Mouse (Mus musculus): ENCODE results near the gene Nccrp1. TPM values are rescaled to one million over a fixed set of nuclear protein-coding genes. Genes with fewer than 3 reads are reported as not detected.
A peak's percentile ranks its signal among the peaks of the same experiment; 100 is the strongest.

The Nccrp1 gene
- polyA plus RNA-seq, 1 experiment from 2014 or later: not detected

DNA sequence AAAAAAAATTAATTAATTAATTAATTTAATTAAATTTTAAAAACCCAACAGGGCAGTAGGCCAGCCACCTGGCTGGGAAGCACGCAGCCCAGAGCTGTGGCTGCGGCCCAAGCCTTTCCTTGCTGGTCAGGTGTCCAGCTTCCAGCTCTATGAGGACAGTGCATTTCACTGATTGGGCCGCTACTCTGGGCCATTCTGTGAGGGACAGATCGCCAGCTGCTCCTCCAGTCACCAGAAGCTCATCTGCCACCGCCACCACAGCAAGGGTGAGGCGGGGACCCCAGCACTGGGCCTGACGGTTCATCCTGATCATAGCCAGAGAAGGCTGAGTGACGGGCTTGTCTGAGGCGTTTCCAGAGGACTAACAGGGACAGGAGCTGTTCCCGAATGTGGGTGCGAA is 14.9 kb upstream of the Nccrp1 start:
- Histone ChIP-seq H3K36me3 (ENCODE audit: control insufficient read depth, insufficient read depth, low read length) (peaks cover 76% of the 10 kb centered on the region), H3K9me3 (replicated peaks; ENCODE audit: control insufficient read depth, low read length) (no peaks in the 10 kb centered on the region), H3K9ac (ENCODE audit: low read length) (no peak overlapping the region), H3K4me1 (ENCODE audit: control insufficient read depth, insufficient read depth, low read length) (no peaks in the 10 kb centered on the region), H3K27ac (ENCODE audit: low read depth, low read length) (no peak overlapping the region), H3K4me3 (ENCODE audit: low read depth, low read length) (no peak overlapping the region), H3K27me3 (replicated peaks; ENCODE audit: control insufficient read depth, insufficient read depth, low read length) (no peaks in the 10 kb centered on the region), H3K4me2 (ENCODE audit: low read length) (no peak overlapping the region)
- ATAC-seq (no peak), DNase-seq (ENCODE audit: low spot score) (no peak)
- WGBS: 90% methylated on average over 11 of the region's 11 CpGs

DNA sequence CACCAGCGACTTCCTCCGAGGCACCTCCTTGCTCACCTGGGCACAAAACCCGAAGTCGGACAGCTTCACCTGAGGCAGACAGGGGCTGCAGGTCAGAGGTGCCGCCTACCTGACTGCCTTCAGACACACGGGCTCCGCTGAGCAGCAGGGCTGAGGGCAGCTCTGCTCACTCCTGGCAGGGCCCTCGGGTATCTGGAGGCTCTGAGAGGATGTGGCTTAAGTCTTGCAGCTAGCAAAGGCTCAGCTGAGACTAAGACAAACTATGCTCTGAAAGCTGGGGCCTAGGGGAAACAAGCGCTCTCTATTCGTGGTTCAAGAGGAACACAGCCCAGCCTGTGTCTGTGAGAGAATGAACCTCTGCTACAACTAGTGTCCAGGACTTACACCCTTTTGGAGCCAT is 13.8 kb upstream of the Nccrp1 start:
- DNase-seq (ENCODE audit: low spot score) (no peak), ATAC-seq (no peak)
- Histone ChIP-seq H3K4me3 (ENCODE audit: low read depth, low read length) (no peak overlapping the region), H3K36me3 (ENCODE audit: control insufficient read depth, insufficient read depth, low read length) (peaks cover 65% of the 10 kb centered on the region), H3K9me3 (replicated peaks; ENCODE audit: control insufficient read depth, low read length) (no peaks in the 10 kb centered on the region), H3K27me3 (replicated peaks; ENCODE audit: control insufficient read depth, insufficient read depth, low read length) (no peaks in the 10 kb centered on the region), H3K9ac (ENCODE audit: low read length) (no peak overlapping the region), H3K27ac (ENCODE audit: low read depth, low read length) (no peak overlapping the region), H3K4me1 (ENCODE audit: control insufficient read depth, insufficient read depth, low read length) (no peaks in the 10 kb centered on the region), H3K4me2 (ENCODE audit: low read length) (no peak overlapping the region)
- WGBS: 96% methylated on average over 10 of the region's 10 CpGs

DNA sequence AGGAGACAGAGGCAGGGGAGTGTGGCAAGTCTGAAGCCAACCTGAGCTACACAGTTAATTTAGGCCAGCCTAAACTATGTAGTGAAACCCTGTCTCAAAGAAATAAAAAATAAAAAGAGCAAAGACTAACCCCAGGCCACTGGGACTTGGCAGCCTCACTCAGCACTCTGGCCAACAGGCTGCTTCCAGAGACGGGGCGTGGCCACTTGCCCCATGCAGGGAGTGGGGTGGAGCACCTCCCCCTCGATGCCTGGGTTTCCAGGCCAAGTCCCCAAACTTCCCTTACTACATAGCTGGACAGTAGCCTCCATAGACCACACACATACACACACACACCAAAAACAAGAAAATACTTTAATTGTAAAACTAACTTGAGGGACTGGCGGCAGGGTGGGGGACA is 11.4 kb upstream of the Nccrp1 start:
- Histone ChIP-seq H3K27me3 (replicated peaks; ENCODE audit: control insufficient read depth, insufficient read depth, low read length) (no peaks in the 10 kb centered on the region), H3K36me3 (ENCODE audit: control insufficient read depth, insufficient read depth, low read length) (peaks cover 41% of the 10 kb centered on the region), H3K9ac (ENCODE audit: low read length) (no peak overlapping the region), H3K4me1 (ENCODE audit: control insufficient read depth, insufficient read depth, low read length) (no peaks in the 10 kb centered on the region), H3K4me2 (ENCODE audit: low read length) (no peak overlapping the region), H3K27ac (ENCODE audit: low read depth, low read length) (no peak overlapping the region), H3K9me3 (replicated peaks; ENCODE audit: control insufficient read depth, low read length) (no peaks in the 10 kb centered on the region), H3K4me3 (ENCODE audit: low read depth, low read length) (no peak overlapping the region)
- ATAC-seq: no peak
- 78% methylated on average over 4 of the region's 4 CpGs for WGBS
- DNase-seq (ENCODE audit: low spot score): no peak

DNA sequence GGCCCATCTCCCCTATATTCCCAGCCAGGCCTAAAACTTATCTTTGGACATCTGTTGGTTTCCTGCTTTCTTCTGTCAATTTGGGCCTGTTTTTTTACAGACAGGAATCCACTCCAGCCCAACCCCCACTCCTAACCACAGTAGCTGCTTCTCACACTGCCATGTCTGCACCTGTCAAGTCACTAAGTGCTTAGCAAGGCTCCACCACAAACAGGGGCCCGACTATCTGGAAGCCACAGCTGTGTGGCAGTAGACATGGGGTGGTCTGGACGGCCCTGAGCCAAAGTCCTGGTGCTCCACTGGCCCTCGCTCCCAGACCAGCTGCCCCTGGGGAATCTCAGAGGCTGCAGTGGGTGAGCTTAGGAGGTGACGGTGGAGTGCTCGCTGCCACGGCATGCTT is 10.7 kb upstream of the Nccrp1 start:
- Histone ChIP-seq H3K27ac (ENCODE audit: low read depth, low read length) (no peak overlapping the region), H3K9ac (ENCODE audit: low read length) (no peak overlapping the region), H3K4me1 (ENCODE audit: control insufficient read depth, insufficient read depth, low read length) (no peaks in the 10 kb centered on the region), H3K27me3 (replicated peaks; ENCODE audit: control insufficient read depth, insufficient read depth, low read length) (no peaks in the 10 kb centered on the region), H3K9me3 (replicated peaks; ENCODE audit: control insufficient read depth, low read length) (no peaks in the 10 kb centered on the region), H3K4me2 (ENCODE audit: low read length) (no peak overlapping the region), H3K4me3 (ENCODE audit: low read depth, low read length) (no peak overlapping the region), H3K36me3 (ENCODE audit: control insufficient read depth, insufficient read depth, low read length) (peaks cover 35% of the 10 kb centered on the region)
- 87% methylated on average over 6 of the region's 6 CpGs for WGBS
- DNase-seq (ENCODE audit: low spot score): no peak
- ATAC-seq: no peak

DNA sequence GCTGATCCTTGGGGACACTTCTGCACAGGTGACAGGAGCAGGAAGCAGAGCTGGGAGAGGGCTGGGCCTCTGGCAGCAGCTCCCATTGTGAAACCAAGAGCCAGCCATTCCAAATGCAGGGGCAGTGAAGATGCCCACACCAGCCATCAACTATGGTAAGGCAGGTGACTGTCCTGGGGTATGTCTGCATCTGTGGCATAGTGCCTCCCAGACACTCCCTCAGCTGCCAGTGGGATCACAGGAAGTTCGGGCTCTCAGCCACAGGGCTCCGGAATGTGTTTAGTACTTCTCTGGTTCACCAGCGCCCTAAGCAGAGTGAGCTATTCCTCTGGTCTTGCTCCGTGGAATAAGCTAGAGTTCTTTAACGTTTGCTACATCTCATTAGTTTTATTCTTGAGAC is 10.0 kb upstream of the Nccrp1 start:
- no peak for DNase-seq (ENCODE audit: low spot score)
- no peak for ATAC-seq
- H3K27ac ChIP-seq (ENCODE audit: low read depth, low read length): no peak overlapping the region
- no peaks in the 10 kb centered on the region for H3K27me3 ChIP-seq (replicated peaks; ENCODE audit: control insufficient read depth, insufficient read depth, low read length)
- no peaks in the 10 kb centered on the region for H3K4me1 ChIP-seq (ENCODE audit: control insufficient read depth, insufficient read depth, low read length)
- no peak overlapping the region for H3K9ac ChIP-seq (ENCODE audit: low read length)
- no peak overlapping the region for H3K4me2 ChIP-seq (ENCODE audit: low read length)
- H3K9me3 ChIP-seq (replicated peaks; ENCODE audit: control insufficient read depth, low read length): no peaks in the 10 kb centered on the region
- peaks cover 29% of the 10 kb centered on the region for H3K36me3 ChIP-seq (ENCODE audit: control insufficient read depth, insufficient read depth, low read length)
- H3K4me3 ChIP-seq (ENCODE audit: low read depth, low read length): no peak overlapping the region
- WGBS: 80% methylated on average over 5 of the region's 5 CpGs

DNA sequence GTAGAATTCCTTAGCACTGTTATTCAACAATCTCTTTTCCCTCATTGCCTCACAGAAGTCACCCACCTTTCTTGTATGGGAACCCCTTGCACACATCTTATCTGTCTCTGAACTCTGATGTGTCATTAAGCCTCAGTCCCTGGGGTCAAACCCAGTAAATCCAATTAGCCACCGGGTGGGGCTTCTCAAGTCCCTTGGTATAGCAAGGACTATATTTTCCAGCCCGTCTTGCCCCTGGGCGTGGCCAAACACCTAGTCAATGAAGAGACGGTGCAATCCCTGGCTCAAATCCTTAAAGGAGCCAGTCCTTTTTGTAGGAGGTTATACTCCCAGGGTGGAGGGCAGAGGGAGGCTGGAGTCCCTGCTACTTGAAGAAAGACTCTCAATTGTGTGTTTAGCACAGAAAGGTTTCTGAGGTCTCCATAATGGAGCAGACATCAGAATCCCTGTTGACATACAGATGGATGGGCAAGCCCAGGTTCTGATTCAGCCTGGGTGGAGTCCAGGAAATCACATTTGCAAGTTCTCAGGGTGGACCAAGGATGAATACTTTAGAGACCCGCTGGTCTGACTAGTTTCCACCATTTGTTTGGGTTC is 9.0 kb upstream of the Nccrp1 start:
- 10% methylated on average over 5 of the region's 5 CpGs for WGBS
- no peaks in the 10 kb centered on the region for H3K4me1 ChIP-seq (ENCODE audit: control insufficient read depth, insufficient read depth, low read length)
- H3K9ac ChIP-seq (ENCODE audit: low read length): no peak overlapping the region
- H3K27ac ChIP-seq (ENCODE audit: low read depth, low read length): no peak overlapping the region
- no peaks in the 10 kb centered on the region for H3K27me3 ChIP-seq (replicated peaks; ENCODE audit: control insufficient read depth, insufficient read depth, low read length)
- ATAC-seq (no peak), DNase-seq (ENCODE audit: low spot score) (no peak)
- no peak overlapping the region for H3K4me3 ChIP-seq (ENCODE audit: low read depth, low read length)
- no peak overlapping the region for H3K4me2 ChIP-seq (ENCODE audit: low read length)
- H3K36me3 ChIP-seq (ENCODE audit: control insufficient read depth, insufficient read depth, low read length): peaks cover 24% of the 10 kb centered on the region
- H3K9me3 ChIP-seq (replicated peaks; ENCODE audit: control insufficient read depth, low read length): no peaks in the 10 kb centered on the region

DNA sequence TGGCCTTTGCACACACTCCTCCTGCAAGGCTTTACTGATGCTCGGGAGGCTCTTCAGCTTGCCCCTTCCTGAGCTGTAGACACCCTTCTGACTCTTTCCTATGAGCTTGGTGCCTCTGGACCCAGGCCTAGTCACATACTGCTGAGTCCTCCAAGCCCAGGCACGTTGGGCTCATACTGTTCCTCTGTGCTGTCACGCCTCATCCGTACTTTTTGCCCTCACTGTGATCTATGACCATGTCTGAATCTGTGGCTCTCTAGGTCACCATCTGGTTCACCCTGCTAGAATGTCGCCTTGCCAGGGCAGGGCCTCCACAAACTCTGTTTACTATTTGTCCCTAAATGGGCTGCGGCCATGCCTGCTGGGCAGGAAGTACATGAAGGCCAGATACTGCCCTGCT is 6.0 kb upstream of the Nccrp1 start:
- Histone ChIP-seq H3K4me2 (ENCODE audit: low read length) (no peak overlapping the region), H3K36me3 (ENCODE audit: control insufficient read depth, insufficient read depth, low read length) (no peaks in the 10 kb centered on the region), H3K27me3 (replicated peaks; ENCODE audit: control insufficient read depth, insufficient read depth, low read length) (no peaks in the 10 kb centered on the region), H3K9ac (ENCODE audit: low read length) (no peak overlapping the region), H3K4me3 (ENCODE audit: low read depth, low read length) (no peak overlapping the region), H3K27ac (ENCODE audit: low read depth, low read length) (no peak overlapping the region), H3K4me1 (ENCODE audit: control insufficient read depth, insufficient read depth, low read length) (no peaks in the 10 kb centered on the region), H3K9me3 (replicated peaks; ENCODE audit: control insufficient read depth, low read length) (no peaks in the 10 kb centered on the region)
- DNase-seq (ENCODE audit: low spot score): no peak
- no peak for ATAC-seq
- 94% methylated on average over 6 of the region's 6 CpGs for WGBS

DNA sequence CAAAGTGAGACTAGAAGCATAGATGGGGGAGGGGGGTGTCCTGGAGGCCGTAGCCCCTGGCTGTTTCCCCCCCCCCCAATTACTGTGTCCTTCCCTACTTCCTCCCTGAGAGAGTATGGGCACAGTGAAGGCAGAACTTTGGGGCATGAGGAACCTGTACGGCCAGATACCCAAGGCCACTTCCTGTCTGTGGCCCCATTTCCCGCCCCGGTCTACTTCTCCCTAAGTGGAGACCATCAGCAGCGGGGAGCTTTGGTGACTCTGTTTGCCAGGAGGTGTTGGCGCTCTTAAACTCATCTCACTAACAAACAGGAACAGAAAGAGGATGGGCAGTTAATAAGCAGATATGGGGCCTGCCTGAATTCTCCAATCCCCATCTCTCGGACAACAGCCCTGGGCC is 574 bp upstream of the Nccrp1 start:
- Histone ChIP-seq H3K4me3 (ENCODE audit: low read depth, low read length) (no peak overlapping the region), H3K9ac (ENCODE audit: low read length) (no peak overlapping the region), H3K4me1 (ENCODE audit: control insufficient read depth, insufficient read depth, low read length) (no peaks in the 10 kb centered on the region; the same call in 1 of the 2 replicates), H3K27ac (ENCODE audit: low read depth, low read length) (no peak overlapping the region), H3K4me2 (ENCODE audit: low read length) (no peak overlapping the region), H3K9me3 (replicated peaks; ENCODE audit: control insufficient read depth, low read length) (no peaks in the 10 kb centered on the region), H3K36me3 (ENCODE audit: control insufficient read depth, insufficient read depth, low read length) (no peaks in the 10 kb centered on the region), H3K27me3 (replicated peaks; ENCODE audit: control insufficient read depth, insufficient read depth, low read length) (peaks cover 31% of the 10 kb centered on the region)
- DNase-seq (ENCODE audit: low spot score) (no peak), ATAC-seq (no peak)
- 74% methylated on average over 7 of the region's 7 CpGs for WGBS

DNA sequence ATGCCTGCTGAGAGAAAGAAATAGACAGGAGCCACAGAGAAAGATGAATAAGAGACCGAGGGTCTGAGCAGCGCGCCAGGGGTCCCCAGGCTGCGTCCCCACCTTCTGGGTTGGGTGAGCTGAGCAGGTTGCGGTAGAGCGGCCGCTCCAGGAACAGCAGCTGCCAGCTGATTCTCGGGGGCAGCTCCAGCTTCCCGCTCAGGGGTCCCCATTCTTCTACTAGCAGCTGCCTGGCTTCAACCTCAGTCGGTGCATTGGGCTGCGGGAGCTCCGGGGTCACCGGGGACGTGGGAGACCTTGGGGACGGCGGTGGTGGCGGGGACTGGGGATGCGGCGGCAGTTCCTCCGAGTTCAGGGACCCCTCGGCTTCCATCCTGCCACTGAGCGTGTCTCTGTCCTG is 405 bp downstream of the Nccrp1 start:
- Histone ChIP-seq H3K4me3 (ENCODE audit: low read depth, low read length) (peak overlapping the region; percentile 19), H3K9me3 (replicated peaks; ENCODE audit: control insufficient read depth, low read length) (no peaks in the 10 kb centered on the region), H3K4me1 (ENCODE audit: control insufficient read depth, insufficient read depth, low read length) (no peaks in the 10 kb centered on the region; the same call in 1 of the 2 replicates), H3K27me3 (replicated peaks; ENCODE audit: control insufficient read depth, insufficient read depth, low read length) (peaks cover 31% of the 10 kb centered on the region), H3K36me3 (ENCODE audit: control insufficient read depth, insufficient read depth, low read length) (no peaks in the 10 kb centered on the region), H3K4me2 (ENCODE audit: low read length) (peak overlapping the region; percentile 52), H3K9ac (ENCODE audit: low read length) (peak overlapping the region; percentile 40; the same call in 1 of the 2 replicates), H3K27ac (ENCODE audit: low read depth, low read length) (no peak overlapping the region)
- DNase-seq (ENCODE audit: low spot score) (no peak), ATAC-seq (no peak)
- 1% methylated on average over 22 of the region's 22 CpGs for WGBS
